Mouse (Mus musculus) liver, embryonic 12.5 days (tissue): ENCODE measurements around the gene Dhx8. TPM values are rescaled to one million over a fixed set of nuclear protein-coding genes. Genes with fewer than 3 reads are reported as not detected.

Experiments
- ATAC-seq: fragments of 200-750 bp; cut with Nextera tagmentation; 2 replicates; pipeline ENCODE4 v1.8.0; 2017; ENCODE audit warnings: moderate number of reproducible peaks, mild to moderate bottlenecking, moderate library complexity
- H3K27ac ChIP-seq: fragments of 300-500 bp; sonication (generic); 2 replicates; pipeline ENCODE4 v1.5.1; 2016; ENCODE audit warnings: mild to moderate bottlenecking
- H3K27me3 ChIP-seq: fragments of 300-500 bp; sonication (generic); replicated peaks from 2 replicates; pipeline ENCODE4 v1.6.1; 2016; ENCODE audit warnings: mild to moderate bottlenecking, moderate library complexity
- H3K36me3 ChIP-seq: fragments of 300-500 bp; sonication (generic); 2 replicates; pipeline ENCODE4 v1.6.1; 2016; ENCODE audit warnings: mild to moderate bottlenecking, moderate library complexity
- H3K4me1 ChIP-seq: fragments of 300-500 bp; sonication (generic); 2 replicates; pipeline ENCODE4 v1.6.1; 2016
- H3K4me2 ChIP-seq: fragments of 300-500 bp; sonication (generic); 2 replicates; pipeline ENCODE4 v1.6.1; 2016; ENCODE audit warnings: mild to moderate bottlenecking, moderate library complexity
- H3K4me3 ChIP-seq: fragments of 300-500 bp; sonication (generic); 2 replicates; pipeline ENCODE4 v1.5.1; 2016; ENCODE audit warnings: mild to moderate bottlenecking, moderate library complexity
- H3K9ac ChIP-seq: fragments of 300-500 bp; sonication (generic); 2 replicates; pipeline ENCODE4 v1.6.1; 2016; ENCODE audit warnings: mild to moderate bottlenecking, moderate library complexity
- H3K9me3 ChIP-seq: fragments of 300-500 bp; sonication (generic); replicated peaks from 2 replicates; pipeline ENCODE4 v1.6.1; 2016; ENCODE audit warnings: mild to moderate bottlenecking, moderate library complexity
- WGBS: fragments of 180-500 bp; shearing (Covaris S2); methylation state at CpG from one replicate; pipeline ENCODE4 v1.1.7; 2016; ENCODE audit not compliant: insufficient replicate concordance; 5-methylcytosine and 5-hydroxymethylcytosine counted together
- polyA plus RNA-seq: library from polyadenylated mRNA; unstranded; fragments of >200 nt; fragmentation: Nextera tagmentation; extraction: Ambion mirVana; gene quantifications from 2 replicates; pipeline ENCODE4 v1.2.1, GENCODE M21; 2016

The Dhx8 gene
- polyA plus RNA-seq, 1 experiment from 2014 or later, result 26.3 TPM

GRCm38 (mm10) chr11:101809060-101809828 is 76.5 kb downstream of the Dhx8 start:
- Histone ChIP-seq H3K27me3 (peaks cover 53% of the 10 kb centered on the region), H3K27ac (no peak overlapping the region), H3K4me2 (no peak overlapping the region), H3K9me3 (no peaks in the 10 kb centered on the region), H3K9ac (no peak overlapping the region), H3K4me1 (no peaks in the 10 kb centered on the region), H3K36me3 (no peaks in the 10 kb centered on the region), H3K4me3 (no peak overlapping the region)
- 35% methylated on average over 15 of the region's 15 CpGs for WGBS
- no peak for ATAC-seq

- Histone ChIP-seq H3K27me3 (peaks cover 49% of the 10 kb centered on the region), H3K4me2 (no peak overlapping the region), H3K9ac (no peak overlapping the region), H3K36me3 (no peaks in the 10 kb centered on the region), H3K9me3 (no peaks in the 10 kb centered on the region), H3K4me3 (no peak overlapping the region), H3K27ac (no peak overlapping the region), H3K4me1 (0 out of 2 replicates have a peak, but pooled peaks cover 9% of the 10 kb centered on the region)
- no peak for ATAC-seq
- 2% methylated on average over 7 of the region's 7 CpGs for WGBS
Measured at GRCm38 (mm10) chr11:101813259-101813658, 80.5 kb downstream of the Dhx8 start.

- Histone ChIP-seq H3K9ac (no peak overlapping the region), H3K36me3 (no peaks in the 10 kb centered on the region), H3K27me3 (peaks cover 45% of the 10 kb centered on the region), H3K9me3 (no peaks in the 10 kb centered on the region), H3K4me1 (0 out of 2 replicates have a peak, but pooled peaks cover 9% of the 10 kb centered on the region), H3K27ac (no peak overlapping the region), H3K4me3 (no peak overlapping the region), H3K4me2 (peak overlapping the region; percentile 35)
- WGBS, result 20% methylated on average over 23 of the region's 23 CpGs
- no peak for ATAC-seq
Measured at GRCm38 (mm10) chr11:101814375-101815102, 81.8 kb downstream of the Dhx8 start.

- WGBS, result 24% methylated on average over 22 of the region's 22 CpGs
- peaks cover 40% of the 10 kb centered on the region for H3K27me3 ChIP-seq
- no peak overlapping the region for H3K9ac ChIP-seq
- H3K4me1 ChIP-seq, result 0 out of 2 replicates have a peak, but pooled peaks cover 9% of the 10 kb centered on the region
- H3K27ac ChIP-seq, result no peak overlapping the region
- no peak for ATAC-seq
- peak overlapping the region; percentile 35; the same call in 1 of the 2 replicates for H3K4me2 ChIP-seq
- no peaks in the 10 kb centered on the region; the same call in 1 of the 2 replicates for H3K9me3 ChIP-seq
- no peak overlapping the region for H3K4me3 ChIP-seq
- no peaks in the 10 kb centered on the region for H3K36me3 ChIP-seq
Measured at GRCm38 (mm10) chr11:101815103-101816085, 82.7 kb downstream of the Dhx8 start.

Other genes with a start within 250 kb of the Dhx8 start
- gene Brca1, start 181.0 kb upstream of the Dhx8 start, polyA plus RNA-seq, result 17.2 and 17.4 TPM in 2 replicates
- gene Nbr1, start 180.8 kb upstream of the Dhx8 start, polyA plus RNA-seq, result 45.1 and 47.9 TPM in 2 replicates
- 5.0 and 5.3 TPM in 2 replicates for gene Tmem106a, start 150.7 kb upstream of the Dhx8 start, polyA plus RNA-seq
- gene Gm11634, start 133.7 kb upstream of the Dhx8 start, polyA plus RNA-seq, result not detected in 2 replicates
- 11.8 and 12.4 TPM in 2 replicates for gene Rdm1, start 105.7 kb upstream of the Dhx8 start, polyA plus RNA-seq
- 1.0 and 1.3 TPM in 2 replicates for gene Arl4d, start 67.4 kb upstream of the Dhx8 start, polyA plus RNA-seq
- gene Etv4, start 52.5 kb downstream of the Dhx8 start, polyA plus RNA-seq, result 1.4 and 2.0 TPM in 2 replicates
- gene Meox1, start 161.5 kb downstream of the Dhx8 start, polyA plus RNA-seq, result 0.72 and 1.3 TPM in 2 replicates
- 0.10 TPM in 2 replicates for gene Sost, start 234.1 kb downstream of the Dhx8 start, polyA plus RNA-seq